Mouse (Mus musculus) B cell, adult 2 months (primary cell): ENCODE results near the gene Casp8.
"Not testable (repeated sequence)": the region's sequence is repeated elsewhere in the genome, so short reads cannot be mapped to it uniquely, and the experiment has no call there.

Source experiments
- DNase-seq, 2 experiments: peaks; one replicate each; pipeline ENCODE4 v3.0.0; 2022

Casp8 gene

GRCm38 (mm10) chr1:58795291-58796058 is at the start of gene Casp8:
Gene Casp8 (plus strand): TSS chr1:58795374.
- peak; percentile 65 to 66 for DNase-seq

- DNase-seq, result peak; percentile 28 to 35
These were observed 48.3 kb upstream of the Casp8 start for GRCm38 (mm10) chr1:58746880-58747279.

- DNase-seq, result no peak
These were observed 35.7 kb upstream of the Casp8 start for GRCm38 (mm10) chr1:58759451-58759850.

GRCm38 (mm10) chr1:58760581-58760980 is 34.6 kb upstream of the Casp8 start:
- no peak for DNase-seq

- peak; percentile 13 to 16 for DNase-seq
These were observed 33.5 kb upstream of the Casp8 start for GRCm38 (mm10) chr1:58761391-58762275.

GRCm38 (mm10) chr1:58762576-58762975 is 32.6 kb upstream of the Casp8 start:
- no peak for DNase-seq

- not testable (repeated sequence) for DNase-seq
These were observed 28.7 kb upstream of the Casp8 start for GRCm38 (mm10) chr1:58766446-58766845.

- DNase-seq, result no peak
These were observed 26.0 kb upstream of the Casp8 start for GRCm38 (mm10) chr1:58769136-58769535.

GRCm38 (mm10) chr1:58769701-58770100 is 25.5 kb upstream of the Casp8 start:
- no peak for DNase-seq

GRCm38 (mm10) chr1:58770111-58770720 is 25.0 kb upstream of the Casp8 start:
- DNase-seq, result peak; percentile 75 to 78

- no peak for DNase-seq
These were observed 23.1 kb upstream of the Casp8 start for GRCm38 (mm10) chr1:58772084-58772483.

- DNase-seq, result no peak
These were observed 21.9 kb upstream of the Casp8 start for GRCm38 (mm10) chr1:58773280-58773679.

GRCm38 (mm10) chr1:58773905-58774304 is 21.3 kb upstream of the Casp8 start:
- DNase-seq, result peak; percentile 14 to 32

GRCm38 (mm10) chr1:58775361-58775760 is 19.8 kb upstream of the Casp8 start:
- no peak for DNase-seq

- no peak for DNase-seq
These were observed 17.6 kb upstream of the Casp8 start for GRCm38 (mm10) chr1:58777583-58777982.

GRCm38 (mm10) chr1:58778226-58778625 is 16.9 kb upstream of the Casp8 start:
- DNase-seq, result peak; percentile 39 to 48

GRCm38 (mm10) chr1:58786276-58786675 is 8.9 kb upstream of the Casp8 start:
- no peak for DNase-seq

- no peak for DNase-seq
These were observed 6.8 kb upstream of the Casp8 start for GRCm38 (mm10) chr1:58788410-58788809.

GRCm38 (mm10) chr1:58794705-58795104 is 469 bp upstream of the Casp8 start:
- DNase-seq, result no peak

GRCm38 (mm10) chr1:58796059-58796363 is 837 bp downstream of the Casp8 start:
- no peak for DNase-seq

GRCm38 (mm10) chr1:58796853-58797252 is 1.7 kb downstream of the Casp8 start:
- DNase-seq, result no peak

- peak; percentile 47 to 59 for DNase-seq
These were observed 2.2 kb downstream of the Casp8 start for GRCm38 (mm10) chr1:58797370-58797769.

GRCm38 (mm10) chr1:58798911-58799310 is 3.7 kb downstream of the Casp8 start:
- no peak for DNase-seq

GRCm38 (mm10) chr1:58800644-58801043 is 5.5 kb downstream of the Casp8 start:
- not testable (repeated sequence) for DNase-seq
